Mouse (Mus musculus) right cerebral cortex, postnatal 36 days (tissue): ENCODE measurements at regions not wholly inside any gene's neighbourhood (a gene's known extent, or its start where the extent isn't known, plus 50 kb on each side); places are given as distances from the start of the nearest gene placed in this dataset.
"Not testable (repeated sequence)": the region's sequence is repeated elsewhere in the genome, so short reads cannot be mapped to it uniquely, and the experiment has no call there.

ENCODE experiments used
- DNase-seq, 2 experiments: peaks; one replicate each; pipeline ENCODE4 v3.0.0; 2022; ENCODE audit warnings: low spot score in 2 of 2, mixed read lengths in 1 of 2

- no peak for DNase-seq
Observed at GRCm38 (mm10) chr19:19770990-19771389, 619.8 kb downstream of the Anxa1 start.

GRCm38 (mm10) chr19:19750069-19750599, 639.1 kb upstream of the Rorb start:
- not testable (repeated sequence) for DNase-seq

GRCm38 (mm10) chr19:19747821-19748488, 637.0 kb upstream of the Rorb start:
- no peak for DNase-seq

- DNase-seq, result peak in 1 of 2 experiments; percentile 1
Observed at GRCm38 (mm10) chr19:19719939-19720338, 608.9 kb upstream of the Rorb start.
